Mouse (Mus musculus) kidney, embryonic 14.5 days (tissue): ENCODE measurements around the gene Cpa1. TPM values are rescaled to one million over a fixed set of nuclear protein-coding genes. Genes with fewer than 3 reads are reported as not detected.
A peak's percentile ranks its signal among the peaks of the same experiment; 100 is the strongest.

Source experiments
- ATAC-seq: fragments of 200-750 bp; cut with Nextera tagmentation; 2 replicates; pipeline ENCODE4 v1.8.0; 2017; ENCODE audit warnings: moderate number of reproducible peaks, mild to moderate bottlenecking, moderate TSS enrichment, moderate library complexity; ENCODE audit not compliant: low FRiP score, low TSS enrichment
- H3K27ac ChIP-seq: fragments of 300-500 bp; sonication (generic); 2 replicates; pipeline ENCODE4 v1.5.1; 2014; ENCODE audit warnings: low read depth, mild to moderate bottlenecking, low read length, moderate library complexity, mixed read lengths
- H3K27me3 ChIP-seq: fragments of 300-500 bp; sonication (generic); 2 replicates; pipeline ENCODE4 v1.6.1; 2014; ENCODE audit warnings: mild to moderate bottlenecking, low read length; ENCODE audit not compliant: control insufficient read depth, insufficient read depth
- H3K36me3 ChIP-seq: fragments of 300-500 bp; sonication (generic); 2 replicates; pipeline ENCODE4 v1.6.1; 2014; ENCODE audit warnings: low read length, mixed read lengths; ENCODE audit not compliant: control insufficient read depth, insufficient read depth
- H3K4me1 ChIP-seq: fragments of 300-500 bp; sonication (generic); 2 replicates; pipeline ENCODE4 v1.6.1; 2014; ENCODE audit warnings: low read length, mixed read lengths; ENCODE audit not compliant: control insufficient read depth, insufficient read depth
- H3K4me2 ChIP-seq: fragments of 300-500 bp; sonication (generic); replicated peaks from 2 replicates; pipeline ENCODE4 v1.6.1; 2014; ENCODE audit warnings: low read depth, mild to moderate bottlenecking, low read length
- H3K4me3 ChIP-seq: fragments of 300-500 bp; sonication (generic); 2 replicates; pipeline ENCODE4 v1.5.1; 2014; ENCODE audit warnings: mild to moderate bottlenecking, low read length
- H3K9ac ChIP-seq: fragments of 300-500 bp; sonication (generic); 2 replicates; pipeline ENCODE4 v1.6.1; 2014; ENCODE audit warnings: low read depth, mild to moderate bottlenecking, low read length, moderate library complexity
- H3K9me3 ChIP-seq: fragments of 300-500 bp; sonication (generic); 2 replicates; pipeline ENCODE4 v1.6.1; 2016; ENCODE audit warnings: low read length; ENCODE audit not compliant: control insufficient read depth
- WGBS: fragments of 180-500 bp; shearing (Covaris S2); extraction: QIAGEN DNeasy Blood & Tissue Kit; methylation state at CpG from one replicate; pipeline ENCODE4 v1.1.7; 2014; 5-methylcytosine and 5-hydroxymethylcytosine counted together
- polyA plus RNA-seq: library from polyadenylated mRNA; unstranded; fragments of >200 nt; fragmentation: Nextera tagmentation; extraction: Ambion mirVana; gene quantifications from 2 replicates; pipeline ENCODE4 v1.2.1, GENCODE M21; 2014

The Cpa1 gene
- polyA plus RNA-seq, 1 experiment from 2014 or later: 1.8 TPM

DNA sequence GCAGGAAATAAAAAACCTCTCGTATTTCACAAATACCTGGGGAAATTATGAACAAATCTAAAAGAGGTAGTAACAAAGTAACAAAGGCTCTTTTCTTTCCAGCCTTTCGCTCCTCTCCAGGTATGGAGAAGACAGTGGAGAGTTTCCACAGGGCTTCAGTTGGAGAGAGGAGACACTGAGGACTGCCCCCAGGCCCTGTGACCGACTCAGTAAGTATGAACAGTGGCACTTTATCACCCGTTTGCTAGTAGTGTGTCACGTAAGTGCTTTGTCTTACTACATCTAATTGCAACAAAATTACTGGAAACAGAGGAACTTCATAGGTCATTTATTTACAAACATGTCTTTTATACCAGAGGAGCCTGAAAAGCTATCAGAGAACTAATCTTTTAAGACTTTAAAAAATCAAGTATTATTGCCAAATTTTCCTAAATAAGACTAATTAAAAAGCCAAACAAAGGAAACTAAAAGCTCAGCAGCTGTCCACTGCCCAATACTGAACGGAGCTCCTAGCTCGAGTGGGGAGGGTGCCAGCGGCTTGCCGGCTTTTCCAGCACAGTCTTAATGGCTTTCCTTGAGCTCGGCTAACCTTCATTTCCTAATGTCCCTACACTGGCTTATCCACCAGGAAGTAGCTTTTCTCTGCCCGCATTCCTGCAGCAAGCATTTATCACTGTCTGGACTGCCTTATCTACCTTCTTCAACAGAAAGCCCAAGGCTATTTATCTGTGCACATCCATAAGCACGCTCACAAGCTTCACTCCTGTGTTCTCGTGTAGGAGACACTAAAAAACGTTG is 34.9 kb downstream of the Cpa1 start:
- peak overlapping the region; percentile 24; the same call in 1 of the 2 replicates for H3K4me2 ChIP-seq
- H3K4me1 ChIP-seq: peaks cover 36% of the 10 kb centered on the region
- H3K27me3 ChIP-seq: no peaks in the 10 kb centered on the region
- H3K4me3 ChIP-seq: no peak overlapping the region
- H3K9ac ChIP-seq: peak overlapping the region; percentile 40; the same call in 1 of the 2 replicates
- H3K9me3 ChIP-seq: no peaks in the 10 kb centered on the region
- H3K27ac ChIP-seq: peak overlapping the region; percentile 86
- 20% methylated on average over 14 of the region's 14 CpGs for WGBS
- no peaks in the 10 kb centered on the region for H3K36me3 ChIP-seq
- peak; percentile 68; the same call in 1 of the 2 replicates for ATAC-seq

DNA sequence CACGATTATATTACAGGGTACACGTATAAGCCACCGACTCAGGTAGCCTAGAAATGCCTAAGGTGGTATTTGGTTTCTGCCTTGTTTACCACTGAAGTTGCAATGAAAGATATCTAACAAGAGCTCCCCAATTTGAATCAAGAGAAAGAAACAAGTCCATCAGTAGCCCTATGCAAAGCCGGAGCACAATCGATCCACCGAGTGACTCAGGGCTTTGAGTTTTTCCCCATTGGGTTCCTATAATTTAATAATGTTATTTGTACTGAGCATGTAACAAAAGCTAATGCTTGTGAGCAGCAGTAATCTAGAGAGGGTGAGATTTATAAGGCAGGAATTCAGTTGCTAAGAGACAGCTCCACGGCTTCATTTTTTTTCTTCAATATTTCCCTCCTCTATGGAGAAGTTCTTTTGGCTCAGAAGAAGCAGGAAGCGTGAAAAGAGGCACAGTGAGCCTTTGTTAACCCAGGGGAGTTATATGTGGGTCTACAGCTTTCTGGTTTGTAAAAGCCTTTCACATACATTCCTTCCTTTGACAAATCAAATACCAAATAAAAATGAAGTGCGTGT is 35.8 kb downstream of the Cpa1 start:
- Histone ChIP-seq H3K9me3 (no peaks in the 10 kb centered on the region), H3K4me1 (peaks cover 43% of the 10 kb centered on the region), H3K36me3 (no peaks in the 10 kb centered on the region), H3K9ac (peak overlapping the region; percentile 40; the same call in 1 of the 2 replicates), H3K27ac (peak overlapping the region; percentile 86), H3K27me3 (no peaks in the 10 kb centered on the region), H3K4me3 (no peak overlapping the region), H3K4me2 (no peak overlapping the region)
- no peak for ATAC-seq
- WGBS: 52% methylated on average over 9 of the region's 9 CpGs

- Histone ChIP-seq H3K36me3 (no peaks in the 10 kb centered on the region), H3K27ac (peak overlapping the region; percentile 86), H3K4me1 (peaks cover 45% of the 10 kb centered on the region), H3K4me3 (no peak overlapping the region), H3K9ac (peak overlapping the region; percentile 32; the same call in 1 of the 2 replicates), H3K9me3 (no peaks in the 10 kb centered on the region), H3K4me2 (0 out of 2 replicates have a peak overlapping the region, but pooled peaks have one; percentile 1), H3K27me3 (no peaks in the 10 kb centered on the region)
- no peak for ATAC-seq
- WGBS: 28% methylated on average over 11 of the region's 11 CpGs
Measured at GRCm38 (mm10) chr6:30675281-30675771, 36.3 kb downstream of the Cpa1 start.

- Histone ChIP-seq H3K27me3 (no peaks in the 10 kb centered on the region), H3K36me3 (no peaks in the 10 kb centered on the region), H3K4me2 (no peak overlapping the region), H3K9me3 (no peaks in the 10 kb centered on the region), H3K9ac (no peak overlapping the region), H3K27ac (no peak overlapping the region), H3K4me3 (no peak overlapping the region), H3K4me1 (peaks cover 51% of the 10 kb centered on the region)
- ATAC-seq: no peak
- WGBS: 83% methylated on average over 6 of the region's 6 CpGs
Measured at GRCm38 (mm10) chr6:30676506-30676905, 37.5 kb downstream of the Cpa1 start.

GRCm38 (mm10) chr6:30677591-30677990 is 38.6 kb downstream of the Cpa1 start:
- ATAC-seq: no peak
- no peak overlapping the region for H3K27ac ChIP-seq
- H3K27me3 ChIP-seq: no peaks in the 10 kb centered on the region
- H3K9ac ChIP-seq: no peak overlapping the region
- WGBS: 86% methylated on average over 9 of the region's 9 CpGs
- H3K4me1 ChIP-seq: peaks cover 55% of the 10 kb centered on the region
- no peak overlapping the region for H3K4me2 ChIP-seq
- H3K36me3 ChIP-seq: no peaks in the 10 kb centered on the region
- no peak overlapping the region for H3K4me3 ChIP-seq
- no peaks in the 10 kb centered on the region for H3K9me3 ChIP-seq

DNA sequence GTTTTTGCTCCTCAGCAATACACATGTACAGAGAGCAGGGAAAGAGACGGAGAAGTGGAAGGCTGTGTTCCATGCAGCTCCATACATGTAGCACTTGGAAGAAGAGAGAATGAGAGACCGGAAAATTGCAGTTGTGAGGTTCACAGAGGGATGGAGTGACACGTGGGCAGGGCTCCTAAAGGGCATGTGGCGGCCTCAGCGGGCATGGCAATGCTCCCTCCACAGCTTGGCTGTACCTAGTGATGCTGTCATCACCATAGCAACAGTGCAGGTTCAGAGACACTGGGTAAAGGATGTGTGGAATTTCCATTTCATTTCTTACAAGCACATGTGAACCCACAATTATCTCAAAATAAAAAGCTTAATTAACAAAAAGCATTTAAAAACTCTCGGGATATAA is 39.5 kb downstream of the Cpa1 start:
- H3K27ac ChIP-seq: 0 out of 2 replicates have a peak overlapping the region, but pooled peaks have one; percentile 3
- no peaks in the 10 kb centered on the region for H3K9me3 ChIP-seq
- no peak overlapping the region for H3K4me3 ChIP-seq
- WGBS: 77% methylated on average over 6 of the region's 6 CpGs
- H3K4me1 ChIP-seq: peaks cover 53% of the 10 kb centered on the region
- H3K9ac ChIP-seq: no peak overlapping the region
- H3K27me3 ChIP-seq: no peaks in the 10 kb centered on the region
- no peak overlapping the region for H3K4me2 ChIP-seq
- ATAC-seq: no peak
- H3K36me3 ChIP-seq: no peaks in the 10 kb centered on the region

GRCm38 (mm10) chr6:30679567-30679966 is 40.5 kb downstream of the Cpa1 start:
- Histone ChIP-seq H3K27ac (peak overlapping the region; percentile 79; the same call in 1 of the 2 replicates), H3K4me3 (no peak overlapping the region), H3K36me3 (no peaks in the 10 kb centered on the region), H3K9me3 (no peaks in the 10 kb centered on the region), H3K9ac (no peak overlapping the region), H3K4me1 (peaks cover 43% of the 10 kb centered on the region), H3K27me3 (no peaks in the 10 kb centered on the region), H3K4me2 (no peak overlapping the region)
- peak; percentile 56; the same call in 1 of the 2 replicates for ATAC-seq
- 16% methylated on average over 5 of the region's 5 CpGs for WGBS

DNA sequence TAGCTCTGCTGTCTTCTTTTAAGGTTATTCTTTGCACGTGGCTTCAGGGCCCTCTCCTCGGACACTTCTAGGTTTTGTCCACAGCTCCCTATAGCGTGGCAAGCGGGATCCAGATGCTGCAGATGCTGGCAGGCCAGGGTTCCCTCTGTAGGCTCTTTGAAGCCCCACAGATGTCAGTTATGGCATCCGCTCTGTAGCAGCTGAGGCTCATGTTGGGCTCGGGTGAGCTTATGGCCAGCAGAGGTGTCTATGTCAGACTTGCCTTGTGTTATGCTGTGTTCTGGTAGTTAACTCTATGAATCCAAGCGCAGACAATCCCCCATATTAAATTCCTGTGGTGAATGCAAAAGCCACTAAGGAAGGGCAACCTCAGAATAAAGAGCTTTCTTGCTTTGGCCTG is 41.4 kb downstream of the Cpa1 start:
- H3K4me1 ChIP-seq: peaks cover 34% of the 10 kb centered on the region
- no peaks in the 10 kb centered on the region for H3K27me3 ChIP-seq
- ATAC-seq: peak; percentile 45; the same call in 1 of the 2 replicates
- peak overlapping the region; percentile 79 for H3K27ac ChIP-seq
- 37% methylated on average over 7 of the region's 7 CpGs for WGBS
- no peaks in the 10 kb centered on the region for H3K36me3 ChIP-seq
- H3K9me3 ChIP-seq: no peaks in the 10 kb centered on the region
- no peak overlapping the region for H3K4me3 ChIP-seq
- H3K9ac ChIP-seq: no peak overlapping the region
- no peak overlapping the region for H3K4me2 ChIP-seq
